Mouse (Mus musculus): ENCODE measurements at regions not wholly inside any gene's neighbourhood (a gene's known extent, or its start where the extent isn't known, plus 50 kb on each side); places are given as distances from the start of the nearest gene placed in this dataset.

GRCm38 (mm10) chr5:91767060-91767459 lies 195.8 kb downstream of the Rchy1 start:
- no peak for TF ChIP-seq CTCF (IDR thresholded peaks at IDR 0.05)
- TF ChIP-seq EP300 (IDR thresholded peaks at IDR 0.05), result no peak

Measured in lung, postnatal 0 days (tissue).